Mouse (Mus musculus) c-Kit-positive CD71-positive TER-119-negative erythroid progenitor cells, embryonic 14.5 days (primary cell): ENCODE data around the gene Bak1.

Source experiments
- DNase-seq: peaks from one replicate; pipeline ENCODE4 v3.0.0-alpha.2; 2013; ENCODE audit warnings: low read depth

The Bak1 gene

DNA sequence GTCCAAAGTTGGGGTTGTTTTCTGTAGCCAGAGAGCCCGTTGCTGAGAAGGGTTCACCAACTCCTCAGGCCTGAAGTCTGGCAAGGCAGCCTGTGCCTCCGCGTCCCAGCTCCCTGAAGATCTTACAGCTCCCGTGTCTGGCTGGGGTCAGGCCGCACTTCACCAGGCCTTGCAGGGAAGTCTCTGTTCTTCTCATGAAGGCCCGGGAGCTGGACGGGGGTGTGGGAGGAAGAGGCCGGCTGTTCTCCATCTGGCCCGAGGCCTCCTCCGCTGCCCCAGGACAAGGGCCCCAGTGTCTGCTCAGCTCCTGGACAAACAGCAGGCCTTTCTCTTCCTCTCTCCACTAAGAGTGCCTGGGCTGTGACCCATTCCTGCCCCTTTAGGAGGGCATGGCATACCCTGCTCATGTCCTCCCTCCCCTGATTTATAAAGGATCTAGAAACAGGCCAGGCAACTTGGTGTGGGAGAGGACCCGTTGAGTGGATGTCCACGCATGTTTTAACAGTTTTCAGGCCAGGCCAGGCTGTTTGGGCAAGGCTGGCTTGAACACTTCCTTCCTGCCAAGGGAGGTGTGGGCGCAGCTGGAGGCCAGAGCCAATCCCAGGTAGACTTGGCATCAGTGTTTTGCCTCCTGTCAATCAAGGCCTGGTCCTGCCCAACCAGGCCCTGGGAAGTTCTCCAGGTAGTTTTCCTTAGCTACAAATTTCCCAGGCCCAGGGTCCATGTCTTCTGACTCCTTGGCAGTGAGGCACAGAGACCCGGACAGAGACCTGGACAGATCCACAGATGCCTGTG, 19.8 kb upstream of the Bak1 start:
- no peak for DNase-seq

DNA sequence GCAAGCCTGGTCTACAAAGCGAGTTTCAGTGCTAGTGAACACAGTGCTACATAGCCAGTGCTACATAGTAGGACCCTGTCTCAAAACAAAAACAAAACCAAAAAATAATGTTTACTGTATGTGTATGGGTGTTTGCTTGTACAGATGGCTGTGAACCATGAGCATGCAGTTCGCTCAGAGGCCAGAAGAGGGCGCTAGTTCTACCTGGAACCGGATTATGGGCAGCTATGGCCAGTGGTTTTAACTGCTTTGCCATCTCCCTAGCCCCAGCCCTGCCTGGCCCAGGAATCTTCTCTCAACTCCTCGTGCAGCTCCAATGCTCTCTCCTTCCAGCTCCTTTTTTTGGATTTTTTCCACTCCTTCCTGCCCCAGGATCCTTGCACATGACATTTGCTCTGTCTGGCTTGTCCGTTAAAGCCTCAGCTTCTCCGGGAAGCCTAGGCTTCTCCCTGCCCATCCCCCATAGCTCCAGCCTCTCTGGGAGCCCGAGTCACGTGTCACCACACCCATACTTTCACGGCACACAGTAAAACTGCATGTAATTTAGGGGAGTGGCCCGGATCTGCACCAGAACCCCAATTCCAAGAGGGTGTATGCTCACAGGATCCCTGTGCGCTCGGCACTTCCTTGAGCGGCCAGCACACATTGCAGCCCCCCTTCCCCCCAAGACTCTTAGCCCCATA, 19.1 kb upstream of the Bak1 start:
- no peak for DNase-seq

DNA sequence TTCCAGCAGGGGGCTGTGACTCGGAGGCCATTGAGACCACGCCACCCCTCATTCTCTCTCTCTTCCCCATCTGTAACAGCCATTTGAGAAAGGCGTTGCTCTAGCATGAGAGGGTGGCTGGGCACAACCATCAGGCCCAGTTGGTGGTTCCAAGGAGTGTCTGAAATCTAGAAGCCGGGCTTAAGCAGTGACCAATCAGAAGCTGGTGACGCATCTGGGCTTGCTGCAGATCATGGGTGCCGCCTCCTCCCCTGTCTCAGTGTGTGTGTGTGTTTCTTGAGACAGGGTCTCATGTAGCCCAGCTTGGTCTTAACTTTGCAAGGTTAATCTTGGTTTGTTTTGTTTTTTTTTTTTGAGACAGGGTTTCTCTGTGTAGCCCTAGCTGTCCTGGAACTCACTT, 16.4 kb upstream of the Bak1 start:
- DNase-seq = no peak

DNA sequence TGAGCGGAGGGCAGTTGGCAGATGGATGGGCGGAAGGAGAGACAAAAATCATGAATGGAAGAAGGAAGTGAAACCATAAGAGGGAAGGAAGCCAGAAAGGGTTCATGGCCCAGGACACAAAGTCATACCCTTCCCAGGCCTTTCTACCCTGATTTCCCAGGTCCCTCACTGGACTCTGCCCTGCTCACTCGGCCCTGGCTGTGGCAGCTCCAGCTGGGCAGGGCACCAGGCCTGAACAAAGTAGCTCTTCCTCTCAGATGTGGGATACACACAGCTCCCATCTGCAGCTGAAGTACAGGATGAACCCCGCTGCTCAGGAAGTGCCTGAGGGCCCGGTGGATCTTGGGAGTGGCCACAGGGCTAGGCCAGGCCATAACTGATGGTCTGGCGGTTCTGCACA, 14.0 kb upstream of the Bak1 start:
- no peak for DNase-seq

DNA sequence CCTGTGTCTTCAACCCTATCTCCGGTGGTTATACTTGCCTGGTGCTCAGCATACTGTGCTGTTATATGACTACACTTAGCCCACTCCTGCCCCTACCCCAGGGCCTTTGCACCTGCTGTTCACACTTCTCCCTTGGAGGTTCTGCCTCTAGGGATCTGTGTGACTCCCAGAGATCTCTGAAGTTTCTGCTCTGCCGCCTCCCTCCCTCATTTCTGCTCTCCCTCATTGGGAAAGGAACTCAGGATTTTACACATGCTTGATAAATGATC, 12.9 kb upstream of the Bak1 start:
- DNase-seq = no peak

DNA sequence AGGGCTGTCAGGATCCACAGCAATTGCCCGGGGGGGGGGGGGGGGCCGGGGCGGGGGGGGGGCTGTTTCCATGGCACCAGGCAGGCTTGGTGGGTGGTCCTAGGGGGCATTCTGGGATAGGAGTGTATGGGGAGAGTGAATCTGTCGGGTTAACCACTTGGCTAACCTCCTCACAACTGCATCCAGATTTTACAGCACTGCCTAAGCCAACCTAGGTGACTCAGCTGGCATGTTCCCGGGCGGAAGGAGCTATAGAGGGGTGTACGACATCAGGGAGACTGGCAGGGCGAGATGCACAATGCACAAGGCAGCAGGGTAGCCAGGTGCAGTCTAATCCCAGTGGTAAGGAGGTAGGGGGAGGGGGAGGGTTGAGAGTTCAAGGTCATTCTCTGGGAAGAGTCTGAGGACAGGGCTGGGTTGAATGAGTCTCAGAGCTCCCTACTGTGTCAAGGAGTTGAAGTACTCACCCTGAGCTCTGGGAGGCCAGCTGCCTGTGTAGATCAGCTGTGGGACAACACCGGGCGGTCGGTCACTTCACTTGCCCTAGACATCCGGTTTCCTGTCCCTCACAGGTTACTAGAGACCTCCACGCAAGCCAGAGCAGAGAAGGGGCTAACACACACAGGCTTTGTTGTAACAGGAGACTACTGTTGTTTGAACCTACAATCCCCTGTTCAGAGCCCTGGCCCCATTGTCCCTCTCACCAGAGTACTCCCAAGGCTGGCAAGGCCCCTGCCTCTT, 12.4 kb upstream of the Bak1 start:
- DNase-seq = no peak

DNA sequence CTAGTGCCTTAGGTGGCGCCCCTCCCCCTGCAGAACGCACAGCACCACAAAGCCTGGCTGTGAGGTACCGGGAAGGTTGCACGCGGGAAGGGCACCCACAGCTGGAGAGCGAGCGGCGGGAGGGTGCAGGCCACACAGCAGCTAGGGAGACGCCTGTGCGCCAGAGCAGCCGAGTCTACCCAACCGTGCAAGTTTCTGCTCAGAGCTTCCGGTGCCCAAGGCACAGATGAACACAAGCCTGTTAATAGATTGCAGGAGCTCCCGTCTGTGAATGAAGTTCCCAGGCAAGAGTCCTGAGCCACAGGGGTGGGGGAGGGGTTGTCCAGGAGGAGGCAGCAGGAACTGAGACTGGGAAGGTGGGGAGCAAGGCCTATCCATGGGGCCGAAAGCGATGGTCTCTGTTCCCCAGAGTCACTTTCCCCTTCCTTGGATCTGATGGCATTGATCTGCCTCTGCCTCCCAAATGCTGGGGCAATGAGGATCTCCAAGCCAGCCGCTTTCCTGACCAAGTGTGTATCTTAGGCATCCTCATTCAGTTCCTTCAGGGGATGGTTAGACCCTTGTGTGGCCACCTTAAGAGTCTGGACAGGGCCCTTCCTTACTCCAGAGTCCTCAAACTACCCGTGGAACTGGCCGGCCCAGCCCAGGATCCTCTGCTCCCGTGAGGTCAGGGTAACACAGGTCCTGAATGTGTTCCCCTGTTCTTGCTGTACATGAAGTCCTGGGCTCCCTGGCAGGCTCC, 11.7 kb upstream of the Bak1 start:
- DNase-seq = no peak

DNA sequence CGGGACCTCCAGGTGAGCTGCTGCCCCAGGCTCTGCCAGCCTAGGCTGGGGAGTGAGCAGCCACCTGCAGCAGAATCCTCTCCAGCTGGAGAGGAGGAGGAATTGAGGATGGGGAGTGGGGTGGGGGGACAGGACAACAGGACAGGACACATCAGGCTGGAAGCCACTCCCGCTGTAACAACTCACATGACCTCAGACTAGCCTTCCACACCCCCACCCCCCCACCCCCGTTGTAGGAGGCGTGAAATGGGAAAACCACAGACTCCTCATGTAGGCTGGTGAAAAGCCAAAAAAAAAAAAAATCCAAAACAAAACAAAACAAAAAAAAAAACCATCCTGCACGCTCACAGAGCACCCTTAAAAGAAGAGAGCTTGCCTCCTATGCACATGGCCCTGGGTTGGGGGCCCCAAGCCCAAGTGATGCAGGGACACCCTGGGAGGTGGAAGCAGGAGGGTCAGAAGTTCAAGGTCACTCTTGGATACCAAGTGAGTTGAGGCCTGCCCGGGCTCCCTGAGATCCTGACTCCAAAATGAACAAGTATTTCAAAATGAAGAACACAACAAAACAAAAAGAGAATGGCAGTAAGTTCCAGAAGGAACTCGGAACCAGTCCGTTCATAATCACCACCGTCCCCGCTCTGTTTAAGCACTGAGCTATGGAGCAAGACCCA, 10.8 kb upstream of the Bak1 start:
- DNase-seq = no peak

DNA sequence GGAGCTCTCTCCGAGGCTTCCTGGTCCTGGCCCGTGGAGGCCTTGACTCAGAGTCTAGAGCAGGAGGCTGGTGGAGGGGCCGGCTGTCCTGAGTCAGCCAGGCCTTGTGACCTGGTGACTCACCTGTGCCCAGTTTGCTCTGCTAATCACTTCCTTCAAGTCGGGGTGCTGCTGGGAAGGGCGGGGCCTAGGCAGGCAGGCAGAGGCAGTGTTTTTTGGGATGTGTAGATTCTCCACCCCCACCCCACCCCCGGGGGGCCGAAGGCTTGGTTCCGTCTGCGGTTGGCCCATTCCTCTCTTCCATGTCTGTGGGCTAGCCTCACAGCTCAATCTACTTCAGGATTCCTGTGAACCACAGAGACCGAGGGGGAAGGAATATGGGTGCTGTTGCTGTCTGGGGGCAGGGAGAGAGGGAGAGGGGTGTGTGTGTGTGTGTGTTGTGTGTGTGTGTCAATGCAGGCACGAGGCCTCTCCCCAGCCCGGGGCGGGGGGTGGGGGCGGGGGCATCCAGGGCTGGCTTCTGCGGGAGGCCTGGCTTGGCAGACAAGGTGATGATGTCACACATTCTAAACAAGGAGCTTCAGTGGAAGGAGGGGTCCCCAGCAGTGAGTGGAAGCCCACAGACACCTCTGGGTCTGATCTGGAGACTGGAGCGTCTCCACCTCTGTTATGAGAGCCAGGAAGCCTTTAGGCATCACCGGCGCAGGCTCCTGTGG, 9.7 kb upstream of the Bak1 start:
- no peak for DNase-seq

DNA sequence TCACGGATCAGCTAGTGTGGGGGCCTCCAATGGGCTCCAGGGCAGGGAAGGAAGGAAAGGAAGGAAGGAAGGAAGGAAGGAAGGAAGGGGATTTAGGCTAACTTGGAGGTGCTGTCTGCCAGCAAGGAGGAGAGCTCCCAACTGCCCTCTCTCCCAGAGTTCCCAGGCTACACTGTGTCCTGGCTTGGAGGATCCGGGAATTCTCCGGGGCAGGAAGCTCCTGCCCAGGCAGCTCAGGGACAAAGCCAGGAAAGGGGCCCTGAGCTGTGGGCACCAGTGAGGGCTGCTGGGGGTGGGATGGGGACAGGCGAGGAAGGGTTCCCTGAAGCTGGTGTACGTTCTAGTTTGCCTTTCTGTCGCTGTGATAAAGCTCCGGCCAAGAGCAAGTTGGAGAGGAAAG, 7.7 kb upstream of the Bak1 start:
- no peak for DNase-seq

DNA sequence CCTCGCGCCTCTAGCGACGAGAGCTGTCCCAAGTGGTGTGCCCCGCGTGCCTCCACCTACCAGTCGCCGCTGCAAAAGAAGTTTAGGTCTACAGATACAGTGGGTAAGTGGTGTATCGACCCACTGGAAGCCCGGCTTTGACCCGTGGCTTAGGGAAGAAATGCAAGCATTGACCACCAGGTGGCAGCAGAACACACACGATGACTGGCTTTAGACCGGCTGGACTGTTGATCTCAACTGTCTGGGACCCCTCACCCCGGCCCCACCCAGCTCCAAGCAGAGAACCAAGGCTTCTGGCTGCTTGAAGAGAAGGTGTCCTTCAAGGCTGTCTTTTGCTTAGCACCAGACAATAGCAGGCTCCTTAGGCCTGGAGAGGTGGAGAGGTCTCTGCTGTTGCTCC, 4.1 kb upstream of the Bak1 start:
- no peak for DNase-seq

DNA sequence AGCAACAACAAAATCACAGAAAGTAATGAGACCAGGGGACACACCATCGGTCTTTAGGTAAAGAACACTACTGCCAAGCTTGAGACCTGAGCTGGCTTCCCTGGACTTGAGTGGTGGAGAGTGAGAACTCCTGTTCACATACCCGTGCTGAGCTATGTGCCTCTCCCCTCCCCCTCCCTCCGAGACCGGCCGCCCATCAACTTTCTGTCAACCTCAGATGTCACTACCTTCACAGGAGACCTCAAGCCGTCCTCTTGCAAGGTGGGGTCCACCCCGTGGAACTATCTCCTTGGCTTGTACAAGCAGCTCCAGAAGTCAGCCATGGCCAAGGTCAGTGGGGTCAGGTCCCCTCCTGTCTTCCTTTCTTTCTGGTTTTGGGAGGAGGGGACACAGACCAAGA, 3.5 kb upstream of the Bak1 start:
- DNase-seq = no peak

DNA sequence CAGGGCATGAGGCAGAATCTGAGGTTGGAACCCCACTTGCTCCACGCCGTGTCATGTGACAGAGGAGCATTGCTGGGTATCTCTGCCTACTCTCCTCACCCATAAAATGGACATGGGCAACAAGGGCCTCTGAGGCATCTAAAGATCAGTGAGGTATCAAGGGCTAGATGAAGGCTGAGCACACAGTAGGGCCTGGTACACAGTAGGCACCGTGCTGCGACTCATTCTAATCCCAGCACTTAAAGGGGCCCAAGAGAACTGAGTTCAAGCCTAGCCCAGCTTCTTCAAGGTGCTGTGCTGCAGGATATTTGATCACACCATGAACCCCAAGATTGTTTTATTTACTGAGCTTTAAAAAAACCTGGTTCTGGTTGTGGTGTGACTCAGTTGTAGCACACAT, 2.1 kb upstream of the Bak1 start:
- no peak for DNase-seq

DNA sequence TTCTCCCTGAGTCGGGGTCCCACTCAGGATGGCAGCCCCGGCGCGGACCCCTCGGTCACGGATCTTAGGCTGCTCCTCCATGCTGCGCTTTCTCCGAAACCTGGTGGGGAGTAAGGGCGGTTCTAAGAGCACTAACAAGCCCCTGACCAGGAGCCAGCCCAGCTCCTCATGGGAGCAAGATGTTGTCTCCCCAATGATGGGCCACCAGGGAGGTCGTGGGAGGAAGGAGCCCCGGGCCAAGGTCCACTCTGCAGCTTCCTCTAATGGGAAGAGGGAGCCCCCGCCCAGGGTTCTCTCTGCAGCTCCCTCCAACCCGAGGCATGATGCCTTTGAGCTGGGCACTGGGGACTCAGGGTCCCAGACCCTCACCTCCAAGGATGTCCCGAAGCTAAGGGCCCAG, 622 bp upstream of the Bak1 start:
- DNase-seq = no peak

DNA sequence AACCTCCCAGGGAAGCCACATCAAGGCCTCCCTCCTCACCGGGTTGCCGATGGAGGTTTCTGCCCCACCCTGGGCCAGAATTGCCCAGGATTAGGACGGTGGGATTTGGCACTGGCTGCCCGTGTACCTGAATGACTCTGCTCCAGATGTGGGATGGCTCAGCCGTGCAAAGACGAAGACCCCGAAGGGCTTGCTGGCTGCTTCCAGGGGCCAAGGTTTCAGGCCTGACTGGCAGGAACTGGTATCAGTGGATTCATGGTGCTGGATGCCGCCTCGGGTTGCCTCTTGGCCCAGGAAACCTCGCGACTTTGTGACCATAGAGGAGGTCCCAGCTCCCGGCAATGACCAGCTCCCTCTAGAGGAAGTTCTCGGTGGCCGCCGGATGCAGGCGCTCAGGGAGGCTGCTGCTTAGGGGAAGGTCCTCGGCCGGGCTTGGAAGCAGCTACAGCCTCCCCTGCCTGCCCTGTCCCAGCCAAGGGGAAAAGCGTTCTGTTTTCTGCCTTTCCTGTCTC, 469 bp downstream of the Bak1 start:
- DNase-seq = peak; percentile 78

DNA sequence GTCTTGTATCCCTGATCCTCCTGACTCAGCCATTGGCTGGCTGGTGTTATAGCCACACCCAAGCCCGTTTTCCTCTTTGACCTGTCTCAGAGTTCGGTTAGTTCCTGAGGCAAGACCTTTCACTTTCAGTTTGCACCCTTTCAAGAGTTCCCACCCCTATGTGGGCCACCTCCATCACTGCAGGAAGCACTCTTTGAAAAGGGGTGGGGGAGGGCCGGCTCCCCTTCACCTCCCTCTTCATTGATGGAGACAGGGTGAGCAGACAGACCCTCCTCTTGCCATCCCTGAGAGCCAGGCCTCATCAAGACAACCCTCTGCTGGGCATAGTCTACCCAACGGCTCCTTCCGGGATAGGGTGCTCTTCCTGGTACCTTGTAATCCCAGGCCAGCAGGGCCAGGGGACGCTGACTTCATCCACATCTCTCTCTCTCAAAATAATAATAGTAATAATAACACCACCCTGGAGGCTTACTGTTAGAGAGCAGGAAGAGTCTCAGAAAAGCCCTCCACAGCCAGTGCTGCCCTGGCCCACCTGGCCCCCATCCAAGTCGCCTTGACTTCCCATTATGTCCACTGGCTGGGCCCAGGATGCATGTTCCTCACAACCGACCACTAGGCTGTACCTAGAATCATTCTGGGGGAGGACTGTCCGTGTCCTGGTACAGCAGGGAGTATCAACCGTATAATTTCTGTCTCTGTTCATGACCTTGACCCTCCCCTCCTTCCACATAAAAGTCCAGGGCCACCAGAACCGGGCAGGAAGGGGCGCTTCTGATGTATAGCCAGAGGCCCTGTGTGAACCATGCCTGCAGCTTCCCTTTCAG, 1.1 kb downstream of the Bak1 start:
- peak; percentile 64 for DNase-seq

DNA sequence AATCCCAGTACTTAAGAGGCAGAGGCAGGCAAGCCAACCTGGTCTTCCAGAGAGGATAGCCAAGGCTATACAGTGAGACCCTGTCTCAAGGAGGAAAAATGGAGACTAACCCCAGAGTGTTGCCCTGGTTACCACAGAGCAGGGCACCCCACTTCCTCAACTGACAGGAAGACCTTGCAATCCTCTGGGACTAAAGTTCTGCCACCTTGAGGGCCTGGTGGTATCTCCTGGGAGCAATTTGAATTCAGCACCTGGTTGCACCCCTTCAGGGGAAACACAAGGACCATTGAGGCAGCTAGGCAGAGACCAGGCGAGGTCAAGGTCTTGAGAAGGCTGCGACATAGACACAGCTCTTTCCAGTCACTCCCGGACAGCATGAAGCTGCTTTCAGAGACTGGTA, 2.9 kb downstream of the Bak1 start:
- no peak for DNase-seq

DNA sequence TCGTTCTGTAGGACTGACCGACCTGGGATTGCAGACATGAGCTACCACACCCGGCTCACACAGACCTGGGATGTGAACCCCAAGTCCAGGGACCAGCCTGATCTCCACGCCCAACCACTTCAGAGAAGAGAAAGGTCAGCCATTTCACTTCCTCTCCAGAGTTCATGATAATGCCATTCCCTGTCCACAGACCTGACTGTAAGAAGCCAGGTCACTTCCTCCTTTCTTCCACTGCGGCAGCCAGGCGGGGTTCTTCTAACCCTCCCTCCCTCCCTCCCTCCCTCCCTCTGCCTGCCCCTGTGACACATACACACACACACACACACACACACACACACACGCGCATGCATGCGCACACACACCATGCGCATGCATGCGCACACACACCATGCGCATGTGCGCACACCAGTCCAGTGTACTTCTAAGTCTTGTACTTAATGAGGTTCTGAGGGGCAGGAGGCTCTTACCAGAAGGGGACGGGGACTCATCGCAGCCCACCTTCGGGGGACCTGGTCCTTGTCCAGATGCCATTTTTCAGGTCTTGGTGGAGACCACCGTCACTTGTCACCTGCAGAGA, 3.4 kb downstream of the Bak1 start:
- no peak for DNase-seq

DNA sequence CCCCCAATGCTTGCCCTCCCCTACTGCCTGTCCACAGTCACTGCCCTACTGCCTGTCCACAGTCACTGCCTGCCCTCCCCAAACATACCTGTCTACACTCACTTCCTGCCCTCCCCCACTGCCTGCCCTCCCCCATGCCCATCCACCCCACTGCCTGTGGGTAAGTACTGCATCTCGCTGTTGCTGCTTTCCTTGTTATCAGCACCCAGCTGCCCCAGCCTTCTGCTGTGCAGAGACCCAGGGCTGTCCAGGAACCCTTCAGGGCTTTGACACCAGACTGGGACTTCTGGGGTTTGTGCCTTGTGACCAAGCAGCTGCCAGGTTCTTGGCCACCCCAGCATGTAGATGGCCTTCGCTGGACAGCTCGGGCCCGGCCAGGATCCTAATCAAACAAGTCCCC, 5.5 kb downstream of the Bak1 start:
- no peak for DNase-seq

DNA sequence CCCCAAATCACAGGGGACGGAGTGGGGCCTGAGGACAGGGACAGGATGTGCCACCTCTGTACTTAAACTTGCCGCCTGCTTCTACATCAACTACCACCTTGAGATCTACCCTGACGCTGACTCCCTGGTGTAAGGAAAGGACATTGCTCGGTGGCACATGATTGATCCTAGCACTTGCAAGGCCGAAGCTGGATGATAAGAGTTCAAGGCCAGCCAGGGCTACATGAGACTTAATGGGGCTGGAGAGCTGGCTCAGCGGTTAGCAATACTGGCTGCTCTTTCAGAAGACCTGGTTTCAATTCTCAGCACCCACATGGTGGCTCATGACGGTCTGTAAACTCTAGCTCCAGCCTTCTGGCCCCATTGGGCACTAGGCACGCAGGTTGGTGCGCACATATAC, 7.1 kb downstream of the Bak1 start:
- DNase-seq = no peak
